Mouse (Mus musculus): ENCODE data around the gene Gm10134. TPM values are rescaled to one million over a fixed set of nuclear protein-coding genes. Genes with fewer than 3 reads are reported as not detected.
"Not testable (repeated sequence)": the region's sequence is repeated elsewhere in the genome, so short reads cannot be mapped to it uniquely, and the experiment has no call there.

The Gm10134 gene
- polyA plus RNA-seq (2015; fragmentation: Nextera tagmentation; extraction: Ambion mirVana) = 8.5 and 8.8 TPM in 2 replicates

GRCm38 (mm10) chr2:28505795-28506194 lies at the start of gene Gm10134:
Gene Gm10134 (plus strand): TSS chr2:28506095.
- WGBS = 71% methylated on average over 3 of the region's 3 CpGs

GRCm38 (mm10) chr2:28456616-28457015 lies 49.3 kb upstream of the Gm10134 start:
- Histone ChIP-seq H3K4me1 (no peaks in the 10 kb centered on the region), H3K9me3 (no peaks in the 10 kb centered on the region), H3K27ac (no peak overlapping the region), H3K4me2 (no peak overlapping the region), H3K4me3 (replicated peaks) (no peak overlapping the region), H3K9ac (no peak overlapping the region), H3K27me3 (replicated peaks) (no peaks in the 10 kb centered on the region), H3K36me3 (peaks cover 11% of the 10 kb centered on the region)
- WGBS = 77% methylated on average over 1 of the region's 1 CpGs
- no peak for ATAC-seq (ENCODE audit: insufficient read depth, low FRiP score, low read depth)

More at GRCm38 (mm10) chr2:28505795-28506194, at the start of gene Gm10134:
- Histone ChIP-seq H3K36me3 (no peaks in the 10 kb centered on the region), H3K4me3 (replicated peaks) (no peak within 1 kb of the TSS), H3K27me3 (replicated peaks) (no peaks in the 10 kb centered on the region), H3K9me3 (no peaks in the 10 kb centered on the region), H3K4me1 (no peaks in the 10 kb centered on the region), H3K27ac (no peak within 1 kb of the TSS), H3K4me2 (no peak within 1 kb of the TSS), H3K9ac (no peak within 1 kb of the TSS)
- no peak for ATAC-seq (ENCODE audit: insufficient read depth, low FRiP score, low read depth)

- no peaks in the 10 kb centered on the region for H3K9me3 ChIP-seq
- H3K4me3 ChIP-seq (replicated peaks) = no peak overlapping the region
- H3K4me1 ChIP-seq = peaks cover 13% of the 10 kb centered on the region
- H3K36me3 ChIP-seq = 0 out of 2 replicates have a peak, but pooled peaks cover under 1% of the 10 kb centered on the region
- H3K4me2 ChIP-seq = no peak overlapping the region
- no peak for ATAC-seq (ENCODE audit: insufficient read depth, low FRiP score, low read depth)
- 37% methylated on average over 3 of the region's 3 CpGs for WGBS
- H3K9ac ChIP-seq = no peak overlapping the region
- no peaks in the 10 kb centered on the region for H3K27me3 ChIP-seq (replicated peaks)
- H3K27ac ChIP-seq = no peak overlapping the region
Observed at GRCm38 (mm10) chr2:28463919-28464318, 42.0 kb upstream of the Gm10134 start.

GRCm38 (mm10) chr2:28464919-28465318 lies 41.0 kb upstream of the Gm10134 start:
- Histone ChIP-seq H3K4me1 (peaks cover 16% of the 10 kb centered on the region), H3K9ac (no peak overlapping the region), H3K4me2 (no peak overlapping the region), H3K4me3 (replicated peaks) (no peak overlapping the region), H3K27me3 (replicated peaks) (no peaks in the 10 kb centered on the region), H3K9me3 (no peaks in the 10 kb centered on the region), H3K36me3 (peaks cover 10% of the 10 kb centered on the region; the same call in 1 of the 2 replicates), H3K27ac (no peak overlapping the region)
- no peak for ATAC-seq (ENCODE audit: insufficient read depth, low FRiP score, low read depth)
- 81% methylated on average over 9 of the region's 9 CpGs for WGBS

GRCm38 (mm10) chr2:28465836-28466518 lies 39.9 kb upstream of the Gm10134 start, which contains the start of gene 1700007K13Rik:
Gene 1700007K13Rik (minus strand): TSS chr2:28466332.
- peak within 1 kb of the TSS; percentile 28 for H3K4me3 ChIP-seq (replicated peaks)
- H3K9me3 ChIP-seq = no peaks in the 10 kb centered on the region
- no peak within 1 kb of the TSS for H3K9ac ChIP-seq
- no peaks in the 10 kb centered on the region for H3K27me3 ChIP-seq (replicated peaks)
- no peak within 1 kb of the TSS for H3K27ac ChIP-seq
- peaks cover 20% of the 10 kb centered on the region for H3K36me3 ChIP-seq
- WGBS = 4% methylated on average over 25 of the region's 25 CpGs
- H3K4me2 ChIP-seq = peak within 1 kb of the TSS; percentile 71
- 0 out of 2 replicates have a peak, but pooled peaks have one; percentile 36 for ATAC-seq (ENCODE audit: insufficient read depth, low FRiP score, low read depth)
- peaks cover 16% of the 10 kb centered on the region for H3K4me1 ChIP-seq

GRCm38 (mm10) chr2:28467860-28468485 lies 37.9 kb upstream of the Gm10134 start, which contains the start of gene Mrps2:
Gene Mrps2 (plus strand): TSS chr2:28468066.
- 0 out of 2 replicates have a peak within 1 kb of the TSS, but pooled peaks have one; percentile 40 for H3K27ac ChIP-seq
- ATAC-seq (ENCODE audit: insufficient read depth, low FRiP score, low read depth) = peak; percentile 86
- no peaks in the 10 kb centered on the region for H3K27me3 ChIP-seq (replicated peaks)
- peak within 1 kb of the TSS; percentile 97 for H3K4me3 ChIP-seq (replicated peaks)
- WGBS = under 1% methylated on average over 52 of the region's 52 CpGs
- H3K9ac ChIP-seq = peak within 1 kb of the TSS; percentile 98
- H3K4me2 ChIP-seq = peak within 1 kb of the TSS; percentile 75
- H3K36me3 ChIP-seq = peaks cover 36% of the 10 kb centered on the region
- H3K4me1 ChIP-seq = peaks cover 16% of the 10 kb centered on the region
- H3K9me3 ChIP-seq = no peaks in the 10 kb centered on the region

- 52% methylated on average over 18 of the region's 18 CpGs for WGBS
Observed at GRCm38 (mm10) chr2:28468486-28469225, 37.2 kb upstream of the Gm10134 start.

GRCm38 (mm10) chr2:28469461-28469860 lies 36.4 kb upstream of the Gm10134 start:
- Histone ChIP-seq H3K27me3 (replicated peaks) (no peaks in the 10 kb centered on the region), H3K4me2 (no peak overlapping the region), H3K36me3 (peaks cover 37% of the 10 kb centered on the region), H3K9me3 (no peaks in the 10 kb centered on the region), H3K4me3 (replicated peaks) (no peak overlapping the region), H3K27ac (no peak overlapping the region), H3K9ac (no peak overlapping the region), H3K4me1 (peaks cover 16% of the 10 kb centered on the region)
- ATAC-seq (ENCODE audit: insufficient read depth, low FRiP score, low read depth) = no peak
- 98% methylated on average over 14 of the region's 14 CpGs for WGBS

More at GRCm38 (mm10) chr2:28468486-28469225, 37.2 kb upstream of the Gm10134 start:
- Histone ChIP-seq H3K27me3 (replicated peaks) (no peaks in the 10 kb centered on the region), H3K4me3 (replicated peaks) (peak overlapping the region; percentile 97), H3K9me3 (no peaks in the 10 kb centered on the region), H3K9ac (peak overlapping the region; percentile 98), H3K4me1 (peaks cover 16% of the 10 kb centered on the region), H3K36me3 (peaks cover 37% of the 10 kb centered on the region), H3K27ac (no peak overlapping the region), H3K4me2 (peak overlapping the region; percentile 75)
- ATAC-seq (ENCODE audit: insufficient read depth, low FRiP score, low read depth) = no peak

GRCm38 (mm10) chr2:28470591-28470990 lies 35.3 kb upstream of the Gm10134 start:
- no peak overlapping the region for H3K27ac ChIP-seq
- H3K4me3 ChIP-seq (replicated peaks) = no peak overlapping the region
- no peak overlapping the region for H3K4me2 ChIP-seq
- WGBS = 84% methylated on average over 2 of the region's 2 CpGs
- no peak overlapping the region for H3K9ac ChIP-seq
- peaks cover 37% of the 10 kb centered on the region for H3K36me3 ChIP-seq
- peaks cover 16% of the 10 kb centered on the region for H3K4me1 ChIP-seq
- ATAC-seq (ENCODE audit: insufficient read depth, low FRiP score, low read depth) = no peak
- H3K9me3 ChIP-seq = no peaks in the 10 kb centered on the region
- H3K27me3 ChIP-seq (replicated peaks) = no peaks in the 10 kb centered on the region

- not testable (repeated sequence) for H3K27me3 ChIP-seq (replicated peaks); H3K9ac ChIP-seq; ATAC-seq (ENCODE audit: insufficient read depth, low FRiP score, low read depth); H3K9me3 ChIP-seq; H3K27ac ChIP-seq; H3K4me3 ChIP-seq (replicated peaks); H3K4me2 ChIP-seq
- WGBS = 96% methylated on average over 8 of the region's 8 CpGs
- Histone ChIP-seq H3K36me3 (peaks cover 37% of the 10 kb centered on the region), H3K4me1 (peaks cover 11% of the 10 kb centered on the region)
Observed at GRCm38 (mm10) chr2:28472011-28472410, 33.9 kb upstream of the Gm10134 start.

- H3K9ac ChIP-seq; H3K9me3 ChIP-seq; H3K27ac ChIP-seq; H3K27me3 ChIP-seq (replicated peaks); H3K4me1 ChIP-seq; H3K4me2 ChIP-seq; H3K36me3 ChIP-seq; ATAC-seq (ENCODE audit: insufficient read depth, low FRiP score, low read depth); H3K4me3 ChIP-seq (replicated peaks): not testable (repeated sequence)
- 86% methylated on average over 5 of the region's 5 CpGs for WGBS
Observed at GRCm38 (mm10) chr2:28477993-28478392, 27.9 kb upstream of the Gm10134 start.
